Mouse (Mus musculus) midbrain, embryonic 16.5 days (tissue): ENCODE results near the gene Ly86. TPM values are rescaled to one million over a fixed set of nuclear protein-coding genes. Genes with fewer than 3 reads are reported as not detected.
A peak's percentile ranks its signal among the peaks of the same experiment; 100 is the strongest.

Experiments
- ATAC-seq: fragments of 200-750 bp; cut with Nextera tagmentation; 2 replicates; pipeline ENCODE4 v1.8.0; 2017; ENCODE audit warnings: moderate TSS enrichment
- H3K27ac ChIP-seq: fragments of 300-500 bp; sonication (generic); 2 replicates; pipeline ENCODE4 v1.5.1; 2014; ENCODE audit warnings: mild to moderate bottlenecking, low read length, mixed read lengths
- H3K27me3 ChIP-seq: fragments of 300-500 bp; sonication (generic); 2 replicates; pipeline ENCODE4 v1.6.1; 2014; ENCODE audit warnings: low read depth, low read length, mixed read lengths; ENCODE audit not compliant: control insufficient read depth, insufficient read depth
- H3K36me3 ChIP-seq: fragments of 300-500 bp; sonication (generic); 2 replicates; pipeline ENCODE4 v1.6.1; 2014; ENCODE audit warnings: mild to moderate bottlenecking, low read length, moderate library complexity, mixed read lengths; ENCODE audit not compliant: control insufficient read depth, insufficient read depth
- H3K4me1 ChIP-seq: fragments of 300-500 bp; sonication (generic); 2 replicates; pipeline ENCODE4 v1.6.1; 2014; ENCODE audit warnings: mild to moderate bottlenecking, low read length, mixed read lengths; ENCODE audit not compliant: control insufficient read depth, insufficient read depth
- H3K4me2 ChIP-seq: fragments of 300-500 bp; sonication (generic); 2 replicates; pipeline ENCODE4 v1.6.1; 2014; ENCODE audit warnings: mild to moderate bottlenecking, low read length, mixed read lengths
- H3K4me3 ChIP-seq: fragments of 300-500 bp; sonication (generic); 2 replicates; pipeline ENCODE4 v1.5.1; 2014; ENCODE audit warnings: low read depth, mild to moderate bottlenecking, low read length, moderate library complexity, mixed read lengths
- H3K9ac ChIP-seq: fragments of 300-500 bp; sonication (generic); 2 replicates; pipeline ENCODE4 v1.6.1; 2014; ENCODE audit warnings: low read depth, low read length, mixed read lengths
- H3K9me3 ChIP-seq: fragments of 300-500 bp; sonication (generic); replicated peaks from 2 replicates; pipeline ENCODE4 v1.6.1; 2014; ENCODE audit warnings: mild to moderate bottlenecking, low read length, mixed read lengths; ENCODE audit not compliant: control insufficient read depth, poor library complexity, severe bottlenecking
- WGBS: fragments of 180-500 bp; shearing (Covaris S2); extraction: QIAGEN DNeasy Blood & Tissue Kit; methylation state at CpG from one replicate; pipeline ENCODE4 v1.1.7; 2014; 5-methylcytosine and 5-hydroxymethylcytosine counted together
- polyA plus RNA-seq: library from polyadenylated mRNA; unstranded; fragments of >200 nt; fragmentation: Nextera tagmentation; extraction: Ambion mirVana; gene quantifications from 2 replicates; pipeline ENCODE4 v1.2.1, GENCODE M21; 2015

Ly86 gene
- polyA plus RNA-seq, 1 experiment from 2014 or later = 5.9 TPM

- WGBS = 58% methylated on average over 6 of the region's 6 CpGs
- no peak overlapping the region for H3K4me2 ChIP-seq
Measured at GRCm38 (mm10) chr13:37454356-37454755, 109.3 kb downstream of the Ly86 start.

GRCm38 (mm10) chr13:37455561-37455960, 110.6 kb downstream of the Ly86 start:
- WGBS = 64% methylated on average over 3 of the region's 3 CpGs
- Histone ChIP-seq H3K27me3 (no peaks in the 10 kb centered on the region), H3K4me3 (no peak overlapping the region), H3K27ac (no peak overlapping the region), H3K4me2 (no peak overlapping the region), H3K36me3 (no peaks in the 10 kb centered on the region), H3K4me1 (0 out of 2 replicates have a peak, but pooled peaks cover 4% of the 10 kb centered on the region), H3K9ac (no peak overlapping the region), H3K9me3 (no peaks in the 10 kb centered on the region)
- no peak for ATAC-seq

More at GRCm38 (mm10) chr13:37454356-37454755, 109.3 kb downstream of the Ly86 start:
- Histone ChIP-seq H3K4me1 (0 out of 2 replicates have a peak, but pooled peaks cover 4% of the 10 kb centered on the region), H3K27ac (no peak overlapping the region), H3K9me3 (no peaks in the 10 kb centered on the region), H3K27me3 (no peaks in the 10 kb centered on the region), H3K36me3 (no peaks in the 10 kb centered on the region), H3K9ac (no peak overlapping the region), H3K4me3 (no peak overlapping the region)
- ATAC-seq = no peak

GRCm38 (mm10) chr13:37457007-37457827, 112.2 kb downstream of the Ly86 start:
- ATAC-seq = peak; percentile 53
- Histone ChIP-seq H3K36me3 (no peaks in the 10 kb centered on the region), H3K27ac (peak overlapping the region; percentile 4; the same call in 1 of the 2 replicates), H3K4me2 (no peak overlapping the region), H3K27me3 (no peaks in the 10 kb centered on the region), H3K9ac (no peak overlapping the region), H3K9me3 (no peaks in the 10 kb centered on the region), H3K4me3 (no peak overlapping the region), H3K4me1 (0 out of 2 replicates have a peak, but pooled peaks cover 3% of the 10 kb centered on the region)
- WGBS = 42% methylated on average over 11 of the region's 11 CpGs

- Histone ChIP-seq H3K4me2 (no peak overlapping the region), H3K9me3 (no peaks in the 10 kb centered on the region), H3K27me3 (no peaks in the 10 kb centered on the region), H3K4me1 (no peaks in the 10 kb centered on the region), H3K9ac (no peak overlapping the region), H3K4me3 (no peak overlapping the region), H3K27ac (no peak overlapping the region), H3K36me3 (no peaks in the 10 kb centered on the region)
- no peak for ATAC-seq
- WGBS = 84% methylated on average over 5 of the region's 5 CpGs
Measured at GRCm38 (mm10) chr13:37458557-37458956, 113.5 kb downstream of the Ly86 start.

- ATAC-seq = no peak
- no peaks in the 10 kb centered on the region for H3K4me1 ChIP-seq
- H3K36me3 ChIP-seq = no peaks in the 10 kb centered on the region
- H3K27ac ChIP-seq = no peak overlapping the region
- H3K27me3 ChIP-seq = no peaks in the 10 kb centered on the region
- WGBS = 74% methylated on average over 10 of the region's 10 CpGs
- H3K9me3 ChIP-seq = no peaks in the 10 kb centered on the region
- no peak overlapping the region for H3K4me2 ChIP-seq
- no peak overlapping the region for H3K9ac ChIP-seq
- no peak overlapping the region for H3K4me3 ChIP-seq
Measured at GRCm38 (mm10) chr13:37459022-37459421, 114.0 kb downstream of the Ly86 start.

GRCm38 (mm10) chr13:37459957-37460930, 115.2 kb downstream of the Ly86 start:
- no peak overlapping the region for H3K4me2 ChIP-seq
- no peaks in the 10 kb centered on the region for H3K9me3 ChIP-seq
- no peak for ATAC-seq
- H3K27me3 ChIP-seq = no peaks in the 10 kb centered on the region
- 74% methylated on average over 28 of the region's 28 CpGs for WGBS
- H3K4me3 ChIP-seq = no peak overlapping the region
- no peaks in the 10 kb centered on the region for H3K4me1 ChIP-seq
- H3K36me3 ChIP-seq = no peaks in the 10 kb centered on the region
- H3K9ac ChIP-seq = no peak overlapping the region
- H3K27ac ChIP-seq = no peak overlapping the region

- WGBS = 96% methylated on average over 12 of the region's 12 CpGs
- no peak for ATAC-seq
Measured at GRCm38 (mm10) chr13:37462049-37462702, 117.2 kb downstream of the Ly86 start.

GRCm38 (mm10) chr13:37465710-37466109, 120.7 kb downstream of the Ly86 start:
- Histone ChIP-seq H3K27me3 (no peaks in the 10 kb centered on the region; the same call in 1 of the 2 replicates), H3K4me3 (no peak overlapping the region), H3K27ac (no peak overlapping the region), H3K9ac (no peak overlapping the region), H3K36me3 (no peaks in the 10 kb centered on the region), H3K4me2 (no peak overlapping the region), H3K4me1 (peaks cover 4% of the 10 kb centered on the region; the same call in 1 of the 2 replicates), H3K9me3 (no peaks in the 10 kb centered on the region)
- WGBS = 84% methylated on average over 6 of the region's 6 CpGs
- ATAC-seq = no peak

More at GRCm38 (mm10) chr13:37462049-37462702, 117.2 kb downstream of the Ly86 start:
- no peaks in the 10 kb centered on the region for H3K9me3 ChIP-seq
- no peaks in the 10 kb centered on the region for H3K27me3 ChIP-seq
- H3K4me3 ChIP-seq = no peak overlapping the region
- H3K4me2 ChIP-seq = no peak overlapping the region
- H3K36me3 ChIP-seq = no peaks in the 10 kb centered on the region
- no peaks in the 10 kb centered on the region for H3K4me1 ChIP-seq
- H3K27ac ChIP-seq = no peak overlapping the region
- H3K9ac ChIP-seq = no peak overlapping the region
